Mouse (Mus musculus) embryonic fibroblast, embryonic 13.5 days (primary cell): ENCODE measurements around the gene Gm28048.

Experiments
- CTCF ChIP-seq: IDR thresholded peaks from 2 replicates; pipeline ENCODE4 v1.5.1; 2011; ENCODE audit warnings: mild to moderate bottlenecking, control low read depth, low read length, moderate library complexity, borderline replicate concordance; ENCODE audit not compliant: insufficient read depth
- POLR2A ChIP-seq: IDR thresholded peaks from 2 replicates; pipeline ENCODE4 v1.6.1; 2011; ENCODE audit warnings: low read depth, mild to moderate bottlenecking, control low read depth, low read length, moderate library complexity

GRCm38 (mm10) chr11:22825548-22825947 is 156.3 kb downstream of the Gm28048 start:
- TF ChIP-seq CTCF (no peak), POLR2A (no peak)
